Mouse (Mus musculus) heart, adult 2 months (tissue): ENCODE results near the gene Hrh2.

ENCODE experiments used
- CTCF ChIP-seq: fragments of 200-600 bp; IDR thresholded peaks from 2 replicates; pipeline ENCODE4 v1.8.1; 2022; ENCODE audit warnings: antibody characterized with exemption, mild to moderate bottlenecking, moderate library complexity
- EP300 ChIP-seq: fragments of 200-500 bp; IDR thresholded peaks from 2 replicates; pipeline ENCODE4 v1.6.1; 2011; ENCODE audit warnings: low read depth, low read length, control low read depth; ENCODE audit not compliant: insufficient read depth
- POLR2A ChIP-seq: fragments of 200-500 bp; IDR thresholded peaks from 2 replicates; pipeline ENCODE4 v1.6.1; 2011; ENCODE audit warnings: mild to moderate bottlenecking, low read depth, low read length, control low read depth; ENCODE audit not compliant: insufficient read depth

GRCm38 (mm10) chr13:54222921-54223769 is 31.2 kb downstream of the Hrh2 start:
- TF ChIP-seq EP300 = no peak
- TF ChIP-seq CTCF = no peak
- no peak for TF ChIP-seq POLR2A
